Mouse (Mus musculus): ENCODE results near the gene Qser1. TPM values are rescaled to one million over a fixed set of nuclear protein-coding genes. Genes with fewer than 3 reads are reported as not detected.

Qser1 gene
- total and polyA plus RNA-seq, 3 experiments, result 3.9 to 14.5 TPM; not detected in 1

DNA sequence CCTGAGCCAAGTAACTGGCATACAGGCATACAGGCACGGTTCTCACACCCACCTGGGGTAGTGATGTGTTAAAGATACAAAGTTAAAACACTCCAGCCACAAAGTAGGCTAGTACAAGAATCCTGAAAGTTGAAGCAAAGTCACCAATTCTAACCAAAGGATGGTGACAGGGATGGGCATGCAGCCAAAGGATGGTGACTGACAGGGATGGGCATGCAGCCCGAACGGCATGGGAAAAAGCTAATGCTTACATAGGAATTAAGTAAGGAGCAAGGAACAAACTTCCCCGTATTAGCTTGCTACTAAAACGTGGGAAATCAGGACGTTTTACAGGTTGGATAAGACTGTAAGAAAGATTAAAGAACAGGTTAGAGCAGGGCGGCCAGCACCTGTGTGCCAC lies 80.3 kb downstream of the Qser1 start:
- H3K36me3 ChIP-seq (ENCODE audit: control insufficient read depth in 1 of 2, insufficient read depth in 2 of 2, low read length in 2 of 2), result peaks cover 0 to 2% of the 10 kb centered on the region in 2 experiments; a peak in 1 of 4 replicates
- H3K27me3 ChIP-seq (ENCODE audit: control insufficient read depth in 1 of 2, insufficient read depth in 2 of 2, low read length in 2 of 2), result no peaks in the 10 kb centered on the region
- H3K27ac ChIP-seq (ENCODE audit: control insufficient read depth, low read depth, low read length), result no peak overlapping the region
- no peaks in the 10 kb centered on the region for H3K9me3 ChIP-seq (replicated peaks; ENCODE audit: insufficient read depth, low read length)
- no peaks in the 10 kb centered on the region; the same call in 1 of the 2 replicates for H3K79me2 ChIP-seq (ENCODE audit: control insufficient read depth, insufficient read depth, low read length, poor library complexity)
- H3K4me1 ChIP-seq (ENCODE audit: control insufficient read depth in 1 of 2, insufficient read depth in 2 of 2, low read length in 2 of 2), result 0 out of 4 replicates have a peak, but pooled peaks cover 0 to 7% of the 10 kb centered on the region in 2 experiments
- H3K4me3 ChIP-seq (ENCODE audit: control insufficient read depth in 1 of 2, insufficient read depth in 1 of 2, low read depth in 2 of 2, low read length in 2 of 2), result no peak overlapping the region
- TF ChIP-seq POLR2AphosphoS5 (IDR thresholded peaks at IDR 0.05; ENCODE audit: borderline replicate concordance, low read depth, low read length), result no peak
- TF ChIP-seq SIN3A (IDR thresholded peaks at IDR 0.05; ENCODE audit: low read length), result no peak
- no peak for TF ChIP-seq CHD1 (IDR thresholded peaks at IDR 0.05; ENCODE audit: low read depth, low read length)
- TF ChIP-seq E2F4 (IDR thresholded peaks at IDR 0.05; ENCODE audit: borderline replicate concordance, low read depth, low read length), result no peak
- no peak for TF ChIP-seq ZKSCAN1 (IDR thresholded peaks at IDR 0.05; ENCODE audit: low read depth, low read length)
- no peak for TF ChIP-seq POLR2A (IDR thresholded peaks at IDR 0.05; ENCODE audit: control insufficient read depth in 1 of 2, insufficient read depth in 1 of 2, low read depth in 1 of 2, low read length in 2 of 2, poor library complexity in 1 of 2)
- no peak for TF ChIP-seq RAD21 (IDR thresholded peaks at IDR 0.05; ENCODE audit: low read depth, low read length)
- no peak for TF ChIP-seq HCFC1 (IDR thresholded peaks at IDR 0.05; ENCODE audit: low read depth, low read length)
- TF ChIP-seq CHD2 (IDR thresholded peaks at IDR 0.05; ENCODE audit: low read length), result no peak
- TF ChIP-seq USF1 (IDR thresholded peaks at IDR 0.05; ENCODE audit: low read depth, low read length), result no peak
- TF ChIP-seq MEF2A (IDR thresholded peaks at IDR 0.05; ENCODE audit: extremely low read depth, insufficient replicate concordance, low read depth, low read length, poor library complexity, severe bottlenecking), result no peak
- no peak for TF ChIP-seq POLR2AphosphoS2 (IDR thresholded peaks at IDR 0.05; ENCODE audit: low read length)
- TF ChIP-seq MAFK (IDR thresholded peaks at IDR 0.05; ENCODE audit: borderline replicate concordance, low read depth, low read length), result no peak
- no peak overlapping the region for H3K9ac ChIP-seq (ENCODE audit: control insufficient read depth, low read depth, low read length, poor library complexity, severe bottlenecking)
- DNase-seq (ENCODE audit: low read depth, low spot score), result no peak

DNA sequence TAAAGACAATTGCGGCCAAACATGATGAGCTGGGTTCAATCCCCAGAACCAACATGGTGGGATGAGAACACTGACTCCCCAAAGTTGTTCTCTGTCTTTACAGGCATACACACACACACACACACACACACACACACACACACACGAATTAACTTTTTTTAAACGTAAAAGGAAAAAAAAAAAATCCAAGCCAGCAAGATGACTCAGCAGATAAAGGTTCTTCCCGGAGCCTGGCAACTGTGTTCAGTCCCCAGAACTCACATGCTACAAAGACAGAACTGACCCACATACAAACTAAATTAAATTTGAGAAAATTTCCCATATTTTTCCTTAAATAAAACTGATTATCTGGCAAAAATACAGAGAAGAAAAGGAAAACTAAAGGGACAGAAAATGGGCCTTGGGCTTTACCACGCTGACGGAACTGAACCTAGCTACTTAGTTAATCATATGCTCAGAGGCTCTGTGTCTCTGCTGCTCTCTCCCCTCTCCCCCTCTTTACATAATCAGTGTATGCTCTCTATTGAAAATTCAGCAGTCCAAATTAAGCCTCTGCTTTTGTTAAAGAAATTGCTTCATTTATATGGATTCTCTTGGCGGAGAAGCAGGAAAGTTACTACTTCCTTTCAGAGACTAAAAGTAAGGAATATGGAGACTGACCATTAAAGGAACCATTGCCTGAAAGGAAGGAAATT lies 83.9 kb downstream of the Qser1 start:
- Histone ChIP-seq H3K36me3 (ENCODE audit: control insufficient read depth in 1 of 2, insufficient read depth in 2 of 2, low read length in 2 of 2) (peaks cover 0 to 2% of the 10 kb centered on the region in 2 experiments; a peak in 1 of 4 replicates), H3K4me3 (ENCODE audit: control insufficient read depth in 1 of 2, insufficient read depth in 1 of 2, low read depth in 2 of 2, low read length in 2 of 2) (peak overlapping the region in 1 of 2 experiments; percentile 43; a peak in 2 of 4 replicates), H3K4me1 (ENCODE audit: control insufficient read depth in 1 of 2, insufficient read depth in 2 of 2, low read length in 2 of 2) (0 out of 4 replicates have a peak, but pooled peaks cover 0 to 7% of the 10 kb centered on the region in 2 experiments), H3K9me3 (replicated peaks; ENCODE audit: insufficient read depth, low read length) (no peaks in the 10 kb centered on the region), H3K27ac (ENCODE audit: control insufficient read depth, low read depth, low read length) (peak overlapping the region; percentile 59), H3K27me3 (ENCODE audit: control insufficient read depth in 1 of 2, insufficient read depth in 2 of 2, low read length in 2 of 2) (no peaks in the 10 kb centered on the region), H3K79me2 (ENCODE audit: control insufficient read depth, insufficient read depth, low read length, poor library complexity) (no peaks in the 10 kb centered on the region; the same call in 1 of the 2 replicates), H3K9ac (ENCODE audit: control insufficient read depth, low read depth, low read length, poor library complexity, severe bottlenecking) (peak overlapping the region; percentile 54)
- DNase-seq (ENCODE audit: low read depth, low spot score), result no peak
- 0 out of 4 replicates have a peak, but pooled peaks of 1 of the 2 experiments have one; percentile 5 for TF ChIP-seq EP300 (IDR thresholded peaks at IDR 0.05; ENCODE audit: low read depth in 1 of 2, low read length in 2 of 2)
- TF ChIP-seq ZMIZ1 (IDR thresholded peaks at IDR 0.05; ENCODE audit: low read depth, low read length), result no peak
- TF ChIP-seq MYB (IDR thresholded peaks at IDR 0.05; ENCODE audit: low read depth, low read length), result no peak
- peak; percentile 80 for TF ChIP-seq ZNF384 (IDR thresholded peaks at IDR 0.05; ENCODE audit: low read depth, low read length)
- 0 out of 2 replicates have a peak, but pooled peaks have one; percentile 31 for TF ChIP-seq TBP (IDR thresholded peaks at IDR 0.05; ENCODE audit: low read depth, low read length)
- TF ChIP-seq MAFK (IDR thresholded peaks at IDR 0.05; ENCODE audit: borderline replicate concordance, low read depth, low read length), result no peak
